In genomic region chr7:131817976-131818375, GRCm38 (mm10) we compare ENCODE assay signal across 20 mouse cellular contexts.
A peak's percentile ranks its signal among the peaks of the same experiment; 100 is the strongest.
DNase-seq lines count a peak whose midpoint lies in the region; ATAC-seq and TF ChIP-seq lines count a peak whose summit lies in the region.
"Had no signal": no experiment of that assay in that cellular context is flagged by ENCODE, and none has a peak within 500 bp of the region (broad histone marks: within the 10 kb centered on the region; RNA-seq: fewer than 3 reads in every experiment).

No protein-coding gene starts in this region.

- no peak for TF ChIP-seq POLR2A in thymus, adult 2 months (IDR thresholded peaks at IDR 0.05; ENCODE audit: control insufficient read depth, extremely low read depth, insufficient read depth, low read length, poor library complexity)

- H3K4me2 ChIP-seq in hindbrain, embryonic 14.5 days (replicated peaks): no peak overlapping the region
- H3K4me2 ChIP-seq: heart, embryonic 13.5 days; neural tube, embryonic 15.5 days had no signal

- peak; percentile 3 for DNase-seq in lung, postnatal 10 days
- DNase-seq in lung, postnatal 25 days (ENCODE audit: low spot score): no peak
- peak; percentile 15 to 73 for DNase-seq in frontal cortex, postnatal 36 days (ENCODE audit: low spot score in 2 of 2)
- DNase-seq in right cerebral cortex, adult 18-20 months: peak; percentile 41
- DNase-seq in telencephalon, adult 2 months (ENCODE audit: low read depth, low spot score): peak; percentile 80
- DNase-seq in thymus, adult 2 months: no peak
- no peak for DNase-seq in kidney, postnatal 36 days
- no peak for DNase-seq in hindbrain, embryonic 14.5 days (ENCODE audit: low spot score)
- DNase-seq: adrenal gland, adult 2 months; cerebellum, adult 2 months; cerebellum, postnatal 36 days; kidney, adult 11 months; liver, postnatal 0 days; lung, postnatal 14 days; thymus, adult 18-20 months had no signal

- H3K9ac ChIP-seq in hindbrain, embryonic 14.5 days: no peak overlapping the region
- H3K9ac ChIP-seq: heart, embryonic 13.5 days; liver, postnatal 0 days; neural tube, embryonic 15.5 days had no signal

- TF ChIP-seq CTCF in thymus, adult 2 months (IDR thresholded peaks at IDR 0.05; ENCODE audit: borderline replicate concordance, control insufficient read depth, extremely low read depth, insufficient read depth, low read length, poor library complexity): no peak

- WGBS in thymus, adult 2 months: 83% methylated on average over 6 of the region's 6 CpGs
- WGBS in hindbrain, embryonic 14.5 days: 78% methylated on average over 6 of the region's 6 CpGs

- no peak for ATAC-seq in hindbrain, embryonic 14.5 days (ENCODE audit: low FRiP score)
- ATAC-seq: hindbrain, postnatal 0 days; liver, postnatal 0 days; midbrain, embryonic 16.5 days had no signal

- H3K9me3 ChIP-seq in hindbrain, embryonic 14.5 days (ENCODE audit: control insufficient read depth, low read length): no peaks in the 10 kb centered on the region
- H3K9me3 ChIP-seq: forebrain, embryonic 10.5 days; heart, embryonic 13.5 days; neural tube, embryonic 15.5 days had no signal

- H3K4me3 ChIP-seq in thymus, adult 2 months (ENCODE audit: control insufficient read depth, insufficient read depth, low read length): no peak overlapping the region
- H3K4me3 ChIP-seq in hindbrain, embryonic 14.5 days (replicated peaks; ENCODE audit: low read length): no peak overlapping the region
- H3K4me3 ChIP-seq: forebrain, embryonic 10.5 days; heart, embryonic 13.5 days; neural tube, embryonic 15.5 days had no signal

- no peaks in the 10 kb centered on the region for H3K36me3 ChIP-seq in thymus, adult 2 months (ENCODE audit: control insufficient read depth, insufficient read depth, low read length)
- H3K36me3 ChIP-seq in hindbrain, embryonic 14.5 days (replicated peaks; ENCODE audit: control insufficient read depth, insufficient read depth): no peaks in the 10 kb centered on the region
- H3K36me3 ChIP-seq: forebrain, embryonic 10.5 days; heart, embryonic 13.5 days; neural tube, embryonic 15.5 days had no signal

- no peaks in the 10 kb centered on the region for H3K4me1 ChIP-seq in thymus, adult 2 months (replicated peaks; ENCODE audit: control insufficient read depth, insufficient read depth, low read length)
- no peaks in the 10 kb centered on the region for H3K4me1 ChIP-seq in hindbrain, embryonic 14.5 days (replicated peaks; ENCODE audit: control insufficient read depth, insufficient read depth, low read length)
- H3K4me1 ChIP-seq: heart, embryonic 13.5 days had no signal

- no peak overlapping the region for H3K27ac ChIP-seq in thymus, adult 2 months (ENCODE audit: control insufficient read depth, insufficient read depth, low read length)
- no peak overlapping the region for H3K27ac ChIP-seq in hindbrain, embryonic 14.5 days
- H3K27ac ChIP-seq: forebrain, embryonic 10.5 days; heart, embryonic 13.5 days; hindbrain, postnatal 0 days; neural tube, embryonic 15.5 days had no signal

- no peaks in the 10 kb centered on the region for H3K27me3 ChIP-seq in thymus, adult 2 months (ENCODE audit: control insufficient read depth, insufficient read depth, low read length)
- no peaks in the 10 kb centered on the region for H3K27me3 ChIP-seq in hindbrain, embryonic 14.5 days (ENCODE audit: control insufficient read depth, insufficient read depth, low read length)

Comparison
In these comparisons a context has a peak if more than half of its experiments do, and no peak if none do; other contexts are left out.
1. DNase-seq: peak in lung, postnatal 10 days (single experiment), frontal cortex, postnatal 36 days (2 of 2), right cerebral cortex, adult 18-20 months (single experiment) and telencephalon, adult 2 months (single experiment); none in lung, postnatal 25 days (single experiment), thymus, adult 2 months (single experiment), kidney, postnatal 36 days (0 of 2) and hindbrain, embryonic 14.5 days (single experiment).